Mouse (Mus musculus) adrenal gland, adult 18-20 months (tissue): ENCODE results near the gene Cox10. TPM values are rescaled to one million over a fixed set of nuclear protein-coding genes. Genes with fewer than 3 reads are reported as not detected.

Source experiments
- DNase-seq, 2 experiments: peaks; one replicate each; pipeline ENCODE4 v3.0.0; 2021 to 2022; ENCODE audit warnings: low spot score in 2 of 2
- total RNA-seq, 2 experiments: library from RNA; stranded (reverse); gene quantifications; 1 replicate in 1 of 2; 2 replicates in 1 of 2; pipeline ENCODE4 v1.2.3; 2021

The Cox10 gene
- total RNA-seq, 2 experiments from 2014 or later: 23.7 to 29.0 TPM

DNA sequence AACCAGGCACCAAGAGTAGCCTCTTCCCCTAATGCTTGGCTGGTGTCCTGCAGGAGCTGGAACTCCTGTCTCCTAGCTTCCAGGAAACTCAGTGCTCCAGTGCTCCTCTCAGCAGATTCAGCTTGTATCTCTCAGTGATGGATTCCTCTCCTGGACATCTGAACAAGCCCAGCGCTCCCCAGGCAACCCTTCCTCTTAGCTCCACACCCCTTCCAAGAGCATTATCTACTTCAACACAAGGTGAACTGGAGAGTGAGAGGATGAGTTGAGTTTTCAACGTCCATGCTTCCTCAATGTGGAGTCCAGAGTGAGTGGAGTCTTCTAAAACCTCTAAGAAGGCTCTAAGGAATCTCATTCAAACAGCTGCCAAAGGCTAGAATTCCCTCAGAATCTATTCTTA, 76.6 kb downstream of the Cox10 start:
- DNase-seq: no peak

DNA sequence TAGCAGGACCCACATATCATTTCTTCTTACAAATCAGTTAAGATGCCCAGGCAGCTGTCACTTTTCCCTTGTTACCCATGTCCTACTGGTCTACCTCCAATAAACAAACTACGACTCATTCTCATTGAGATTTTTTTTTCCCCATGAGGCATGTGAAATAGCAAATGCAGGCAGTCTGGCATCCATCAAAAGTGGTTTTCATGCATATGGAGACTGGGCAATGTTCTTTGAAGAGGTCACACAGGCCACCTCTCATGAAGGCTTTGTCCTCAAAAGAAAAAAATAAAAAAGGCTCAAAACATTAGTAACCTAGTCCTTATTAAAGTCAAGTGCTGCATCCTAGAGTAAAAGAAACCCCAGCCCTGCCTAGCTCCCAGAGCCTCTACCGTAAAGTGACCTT, 78.2 kb downstream of the Cox10 start:
- DNase-seq: no peak

DNA sequence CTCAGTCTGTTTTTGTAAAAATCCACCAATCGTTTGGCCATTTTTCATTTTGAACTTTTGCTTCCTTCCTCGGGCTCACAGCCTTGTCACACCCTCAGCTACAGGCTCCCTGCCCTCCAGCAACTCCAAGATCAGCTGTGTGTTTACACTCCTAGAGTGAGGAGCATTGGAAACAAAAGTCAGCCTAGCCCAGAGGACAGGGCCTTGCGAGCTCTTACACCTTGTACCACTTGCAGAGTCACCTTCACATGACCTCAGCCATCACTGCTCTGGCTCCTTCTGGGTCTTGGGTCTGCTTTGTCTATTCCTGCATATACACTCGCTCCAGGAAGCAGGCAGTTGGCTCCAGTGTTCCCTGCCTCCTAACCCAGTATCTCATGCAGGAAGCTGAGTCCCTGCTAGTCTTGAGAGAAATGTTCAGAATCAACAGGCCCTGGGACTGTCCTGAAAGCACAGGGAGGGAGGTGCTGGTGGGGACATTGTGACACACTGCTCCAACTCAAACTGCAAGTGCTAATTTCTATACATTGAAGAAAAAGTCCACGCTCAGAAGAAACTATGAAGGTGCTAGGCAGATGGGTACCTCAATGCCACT, 79.0 kb downstream of the Cox10 start:
- no peak for DNase-seq

DNA sequence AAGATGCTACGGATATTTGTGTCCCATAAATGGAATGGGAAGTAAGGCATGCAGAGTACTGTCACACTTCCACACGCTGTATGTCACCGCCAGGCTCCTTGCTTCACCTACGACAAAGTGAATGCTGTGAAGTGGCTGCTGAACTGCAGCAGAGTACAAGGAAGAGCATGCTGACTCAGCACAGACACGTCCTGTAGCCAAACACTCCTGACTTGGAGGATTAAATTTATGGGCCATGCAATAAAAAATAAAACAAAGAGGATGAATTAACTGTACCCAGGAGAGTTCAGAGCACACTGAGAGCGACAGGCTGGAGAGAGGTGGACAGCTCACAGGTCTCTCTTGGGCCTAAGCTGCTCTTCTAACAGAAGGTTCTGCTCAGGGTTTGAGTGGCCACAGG, 79.8 kb downstream of the Cox10 start:
- no peak for DNase-seq

DNA sequence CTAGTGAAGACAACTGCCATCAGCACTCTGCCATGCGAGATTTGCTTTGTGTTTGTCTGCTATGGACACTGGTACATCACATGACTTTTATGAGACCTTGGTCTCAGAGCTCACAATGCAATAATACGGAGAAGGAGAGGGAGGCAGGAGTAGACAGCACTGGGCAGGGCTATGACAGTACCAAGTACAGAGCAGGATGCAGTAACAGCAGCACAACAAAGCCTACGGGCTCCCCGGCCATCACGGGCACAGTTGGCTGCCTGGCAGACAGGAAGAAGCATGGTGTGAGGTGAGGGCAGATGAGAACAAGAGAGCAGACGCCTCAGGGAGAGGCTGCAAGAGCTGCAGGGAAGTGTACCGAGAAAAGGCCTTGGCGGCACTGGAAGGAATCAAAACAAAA, 87.3 kb downstream of the Cox10 start:
- no peak for DNase-seq

DNA sequence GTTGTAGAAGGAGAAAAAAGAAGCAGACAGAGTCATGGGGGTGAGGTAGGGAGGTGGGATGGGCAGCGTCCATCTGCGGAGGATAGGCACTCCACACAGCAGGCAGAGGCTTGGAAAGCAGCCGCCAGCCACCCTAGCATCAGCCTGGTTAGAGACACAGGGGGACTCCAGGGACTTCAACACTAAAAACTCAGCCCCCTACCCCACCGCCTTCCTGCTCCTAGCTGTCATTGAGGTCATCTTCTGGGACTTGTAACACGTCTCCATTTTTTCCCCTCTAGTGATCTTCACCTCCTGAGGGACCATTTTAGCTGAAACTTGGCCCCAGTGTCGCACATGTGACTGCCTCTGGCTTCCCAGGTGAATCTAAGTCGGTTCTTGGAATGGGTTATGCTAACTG, 88.5 kb downstream of the Cox10 start:
- DNase-seq: no peak

DNA sequence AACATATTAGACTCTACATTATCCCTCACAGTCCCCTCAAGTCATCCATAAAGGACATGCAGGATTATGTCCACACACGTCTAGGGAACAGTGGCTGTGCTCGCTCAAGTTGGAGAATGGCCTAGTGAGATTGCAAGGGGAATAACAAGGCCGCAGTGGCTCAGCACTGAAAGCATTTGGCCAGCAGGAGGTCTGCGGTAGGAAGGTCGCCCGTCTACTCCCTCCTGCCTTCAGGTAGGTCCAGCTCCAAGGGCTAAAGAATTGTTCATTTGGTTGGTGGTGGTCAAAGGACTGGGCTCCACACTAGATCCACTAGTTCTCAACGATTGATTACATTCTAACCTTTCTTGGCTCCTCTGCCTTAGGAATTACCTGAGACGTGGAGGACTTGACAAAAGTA, 89.0 kb downstream of the Cox10 start:
- DNase-seq: no peak

DNA sequence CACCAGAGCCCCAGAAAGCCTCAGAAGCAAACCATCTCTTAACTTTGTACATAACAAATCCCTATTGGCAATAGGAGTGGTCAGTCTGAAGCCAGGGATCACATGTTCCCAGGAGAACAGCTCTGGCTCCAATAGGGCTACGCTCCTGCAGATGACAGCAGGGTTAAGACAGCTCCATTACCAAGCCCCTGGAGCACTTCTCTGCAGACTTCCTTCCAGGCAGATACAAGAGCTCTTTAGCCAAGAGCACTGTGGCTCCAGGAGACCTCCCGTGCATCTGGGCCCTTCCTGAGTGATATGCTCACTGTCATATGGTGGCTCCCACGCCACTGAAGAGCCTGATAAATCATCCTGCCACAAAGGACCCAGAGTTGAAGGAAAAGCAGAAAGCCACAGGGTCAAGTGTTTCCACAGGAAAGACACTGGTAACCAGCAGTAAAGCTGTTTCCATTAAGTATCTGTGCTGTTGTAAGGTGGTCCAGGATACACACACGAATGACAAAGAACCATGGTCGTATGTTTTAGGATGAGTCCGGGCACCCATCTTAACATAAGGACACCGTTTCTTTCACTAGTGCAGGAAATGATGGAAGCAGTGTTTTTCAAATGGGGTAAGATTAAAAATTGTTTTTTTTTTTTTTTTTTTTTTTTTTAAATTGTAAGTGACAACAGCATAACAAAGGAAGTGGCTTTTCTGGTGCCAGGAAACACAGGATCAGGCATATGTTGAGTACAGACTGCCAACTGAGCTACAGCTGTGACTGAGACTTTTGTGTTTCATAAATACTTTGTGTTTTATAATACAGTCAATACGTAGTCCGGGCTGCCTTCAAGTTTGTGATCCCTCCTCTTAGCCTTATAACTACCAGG, 90.0 kb downstream of the Cox10 start:
- DNase-seq: no peak

DNA sequence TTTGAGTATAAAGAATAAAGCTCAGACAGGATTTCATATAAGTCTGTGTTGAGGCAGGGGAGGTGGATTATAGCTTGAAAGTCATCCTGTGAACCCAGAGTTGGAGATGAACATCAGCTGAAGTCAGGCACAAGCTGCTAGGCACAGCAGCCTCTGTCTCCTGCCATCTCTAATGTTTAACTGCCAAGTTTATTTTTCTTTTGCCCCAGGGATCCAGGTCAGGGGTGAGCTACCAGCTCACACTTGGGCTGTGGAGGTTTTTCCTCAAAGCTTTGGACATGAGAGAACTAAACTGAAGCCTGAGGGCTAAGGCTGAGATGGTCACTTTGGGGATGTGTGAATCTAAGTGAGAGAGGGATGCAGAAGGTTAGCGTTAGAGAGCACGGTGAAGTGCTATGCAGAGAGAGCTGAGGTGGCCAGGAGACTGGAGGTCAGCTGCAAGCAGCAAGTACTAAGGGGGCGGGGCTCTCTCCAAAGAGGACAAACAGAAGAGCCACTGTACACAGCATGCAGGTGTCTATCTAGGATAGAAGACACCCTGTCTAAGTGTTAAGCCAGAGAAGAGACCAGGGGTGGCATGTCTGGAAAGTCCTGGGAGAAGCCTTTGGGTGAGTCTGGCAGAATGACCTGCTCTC, 91.1 kb downstream of the Cox10 start:
- DNase-seq: no peak

DNA sequence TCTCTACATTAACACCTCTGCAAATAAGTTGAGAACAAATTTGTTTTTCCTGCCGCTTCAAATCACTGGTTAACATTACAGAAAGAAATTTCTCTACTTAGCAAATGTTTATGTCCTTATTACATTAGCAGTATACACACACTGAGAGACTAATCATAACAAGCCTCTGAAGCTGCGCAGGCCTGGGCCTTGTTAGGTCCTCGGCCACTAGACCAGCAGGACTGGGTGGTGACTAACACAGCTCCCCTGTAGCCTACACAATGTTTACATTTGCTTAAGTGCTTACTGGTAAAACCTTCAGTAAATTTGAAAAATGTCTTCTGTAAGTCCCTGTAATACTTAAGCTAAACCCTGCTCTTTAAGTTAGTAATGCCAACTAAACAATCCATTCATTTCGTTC, 92.6 kb downstream of the Cox10 start:
- DNase-seq: no peak

DNA sequence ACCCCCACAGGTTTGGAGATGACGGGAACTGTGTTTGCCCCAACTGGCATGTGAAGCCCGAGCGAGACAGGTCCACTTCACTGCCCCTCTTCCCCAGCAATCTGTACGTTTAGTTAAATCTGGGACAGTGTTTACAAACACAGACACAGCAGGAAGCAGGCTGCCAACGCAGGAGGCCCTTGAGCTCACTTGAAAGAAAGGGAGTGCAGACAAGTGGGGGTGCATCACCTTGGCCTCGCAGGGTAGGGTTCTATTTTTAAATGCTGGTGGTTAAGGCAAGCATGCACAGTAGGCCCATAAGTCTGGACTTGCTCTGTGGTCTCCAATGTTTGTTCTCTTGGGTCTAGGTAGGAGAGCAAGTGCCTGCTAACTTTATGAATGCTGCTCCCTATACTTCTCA, 93.8 kb downstream of the Cox10 start:
- DNase-seq: no peak

DNA sequence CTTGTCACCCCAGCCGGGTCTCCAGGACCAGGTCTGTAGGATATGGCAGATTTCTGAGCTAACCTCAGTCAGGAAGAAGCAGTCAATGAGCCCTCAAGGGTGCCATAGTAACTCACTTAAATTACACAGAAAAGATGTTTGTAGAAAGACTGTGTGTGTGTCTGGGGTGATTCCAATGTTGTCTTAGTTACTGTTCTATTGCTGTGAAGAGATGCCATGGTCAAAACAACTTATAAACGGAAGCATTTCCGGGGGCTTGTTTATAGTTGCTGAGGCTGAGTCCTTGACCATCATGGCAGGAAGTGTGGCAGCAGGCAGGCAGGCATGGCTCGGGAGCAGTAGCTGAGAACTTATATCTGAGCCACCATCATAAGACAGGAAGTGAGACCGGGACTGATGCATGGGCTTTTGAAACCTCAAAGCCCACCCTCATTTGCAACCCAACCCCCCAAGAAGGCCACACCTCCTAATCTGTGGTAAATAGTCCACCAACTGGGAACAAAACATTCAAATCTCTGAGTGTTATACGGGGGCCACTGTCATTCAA, 94.6 kb downstream of the Cox10 start:
- no peak for DNase-seq

DNA sequence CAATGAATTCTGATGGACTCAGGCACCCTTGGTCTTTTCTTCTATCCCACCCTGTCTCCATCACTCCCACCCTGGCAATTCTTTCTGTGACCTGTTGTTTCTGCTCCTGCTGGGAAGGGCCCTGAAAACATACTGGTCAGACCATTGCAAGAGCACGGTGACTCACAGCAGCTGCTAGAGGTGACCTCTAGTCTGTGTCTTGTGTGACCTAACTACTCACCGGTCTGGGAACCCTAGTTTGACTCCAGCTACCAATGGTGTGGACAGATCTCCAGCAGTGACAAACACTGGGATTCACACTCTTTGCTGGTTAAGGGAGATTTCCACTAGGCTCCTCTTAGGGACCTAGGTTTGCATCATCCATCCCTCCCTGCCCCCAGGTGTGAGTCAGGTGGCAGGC, 101.5 kb downstream of the Cox10 start:
- DNase-seq: no peak

DNA sequence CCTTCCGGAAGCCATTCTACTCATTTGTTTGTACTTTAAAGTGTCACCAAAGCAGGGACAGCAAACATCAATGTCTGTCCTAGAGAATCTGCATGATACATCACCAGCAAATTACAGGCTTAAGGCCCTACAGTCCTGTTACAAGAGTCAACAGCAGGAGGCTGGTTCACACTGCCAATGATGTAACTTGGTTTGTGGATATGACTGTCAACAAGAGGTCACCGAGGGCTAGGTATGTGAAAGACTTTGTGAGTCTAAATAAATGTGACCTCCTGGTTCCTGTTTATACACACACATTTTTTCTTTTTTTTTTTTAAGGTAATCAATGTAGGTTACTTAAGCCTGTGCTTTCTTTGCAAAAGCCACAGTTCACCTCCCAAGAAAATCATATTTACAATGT, 102.5 kb downstream of the Cox10 start:
- no peak for DNase-seq

DNA sequence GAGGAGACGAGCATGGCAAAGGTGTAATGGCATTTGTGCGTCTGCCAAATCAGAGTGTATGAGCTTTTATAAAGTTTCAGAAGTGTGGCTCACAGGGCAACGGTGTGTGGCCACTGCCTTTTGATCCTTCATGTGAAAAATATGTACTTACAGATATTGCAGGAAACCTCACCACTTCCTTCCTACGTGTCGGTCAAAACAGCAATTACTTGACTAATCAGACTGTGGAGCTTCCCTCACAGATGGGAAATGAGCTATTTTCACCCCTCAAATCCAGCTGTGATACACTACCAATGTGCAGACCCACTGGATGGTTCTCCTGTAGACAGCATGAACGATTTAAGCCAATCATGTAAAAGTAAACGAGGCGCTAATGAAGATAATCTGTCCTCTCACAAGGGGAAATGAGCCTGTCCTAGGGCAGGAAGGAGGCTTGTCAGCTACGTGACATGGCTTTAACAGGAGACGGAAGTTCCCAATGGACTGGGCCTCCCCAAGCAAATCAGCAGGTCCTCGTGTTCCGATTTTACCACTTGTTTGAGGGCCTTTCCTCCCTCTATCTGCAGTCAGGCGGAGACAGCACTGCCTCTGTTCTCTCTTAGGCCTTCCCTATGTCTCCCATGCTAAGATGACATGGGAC, 103.9 kb downstream of the Cox10 start:
- no peak for DNase-seq

DNA sequence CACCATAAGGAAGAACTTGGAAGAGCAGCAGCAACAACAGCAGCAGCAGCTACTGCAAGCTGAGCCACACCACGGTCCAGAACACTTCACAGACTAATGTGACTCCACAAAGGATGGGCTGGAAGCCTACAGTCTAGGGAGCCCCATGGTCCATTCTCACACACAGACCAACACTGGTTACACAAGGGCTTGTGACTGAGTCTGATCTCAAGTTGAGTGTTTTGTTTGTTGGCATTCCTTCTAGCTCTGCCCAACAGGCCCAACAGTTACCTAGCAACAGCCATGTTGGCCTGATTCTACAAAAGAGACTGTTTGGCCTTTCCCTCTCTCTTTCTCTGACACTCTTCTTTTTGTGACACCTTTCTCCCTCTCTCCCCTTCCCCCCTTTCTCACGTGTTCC, 105.3 kb downstream of the Cox10 start:
- DNase-seq: no peak

DNA sequence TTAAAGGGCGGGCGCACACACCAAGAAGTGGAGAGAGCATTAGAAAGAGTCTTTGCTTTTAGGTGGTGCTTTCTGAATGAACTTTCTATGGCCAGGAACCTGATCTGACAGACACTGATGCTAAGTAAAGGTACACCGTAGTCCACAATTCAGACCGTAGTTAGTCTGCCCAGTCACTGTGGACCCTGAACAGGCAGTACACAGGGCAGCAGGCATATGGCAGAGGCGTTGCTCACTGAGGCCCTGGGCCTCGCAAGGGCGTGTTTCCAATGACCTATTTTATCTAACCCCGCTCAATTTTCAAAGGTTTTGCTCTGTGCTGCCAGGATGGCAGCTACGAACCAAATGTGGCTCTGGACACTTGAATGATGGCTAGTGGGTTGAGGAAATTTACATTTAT, 107.8 kb downstream of the Cox10 start:
- DNase-seq: no peak

DNA sequence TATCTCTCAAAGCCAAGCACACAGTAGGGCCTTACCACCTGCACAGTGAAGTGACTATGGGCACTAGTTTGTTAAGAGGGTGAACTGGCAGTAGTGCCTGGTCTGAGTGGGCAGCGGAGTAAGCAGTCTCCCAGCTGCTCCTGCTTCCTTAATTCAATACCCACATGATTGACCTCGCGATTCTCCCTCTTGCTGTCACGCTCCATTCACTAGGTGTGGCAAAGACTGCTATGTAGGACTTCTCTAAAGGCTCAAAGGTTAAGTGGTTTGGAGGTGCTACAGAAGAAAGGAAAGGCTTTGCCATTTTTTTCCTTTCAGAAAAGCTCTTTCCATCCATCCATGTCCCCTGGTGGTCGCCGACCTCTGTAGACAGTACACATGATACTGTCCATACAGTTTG, 108.5 kb downstream of the Cox10 start:
- no peak for DNase-seq

DNA sequence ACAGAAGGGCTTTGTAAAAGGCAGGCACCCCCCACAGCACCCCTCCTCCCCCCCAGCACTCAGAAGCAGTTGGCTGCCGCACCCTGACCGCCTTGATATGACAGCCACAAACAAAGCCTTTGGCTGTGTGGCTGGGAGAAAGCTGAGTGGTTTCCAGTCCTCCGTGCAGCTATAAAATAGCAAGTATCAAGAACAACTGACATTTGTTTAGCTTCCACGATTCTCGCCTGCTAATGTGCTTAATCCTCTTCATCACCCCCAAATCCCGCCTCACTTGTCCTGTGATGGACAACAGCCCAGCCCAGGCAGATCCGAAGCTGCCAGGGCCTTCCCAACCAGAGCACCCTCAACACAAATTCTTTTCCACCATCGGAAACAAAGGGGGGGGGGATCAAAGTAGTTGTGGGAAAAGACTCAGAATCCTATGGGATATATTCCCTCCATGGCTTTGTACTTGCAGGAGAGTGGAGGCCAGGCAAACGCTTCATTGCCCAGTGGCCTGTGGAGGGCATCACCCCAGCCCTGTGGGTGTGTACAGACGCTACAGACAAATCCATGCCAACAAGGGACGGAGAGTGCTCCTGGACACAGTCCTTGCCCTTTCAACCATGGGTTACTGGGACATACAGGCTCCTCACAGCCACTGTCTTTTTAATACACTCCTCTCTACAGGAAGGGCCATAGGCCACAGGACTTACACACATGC, 109.9 kb downstream of the Cox10 start:
- DNase-seq: no peak

DNA sequence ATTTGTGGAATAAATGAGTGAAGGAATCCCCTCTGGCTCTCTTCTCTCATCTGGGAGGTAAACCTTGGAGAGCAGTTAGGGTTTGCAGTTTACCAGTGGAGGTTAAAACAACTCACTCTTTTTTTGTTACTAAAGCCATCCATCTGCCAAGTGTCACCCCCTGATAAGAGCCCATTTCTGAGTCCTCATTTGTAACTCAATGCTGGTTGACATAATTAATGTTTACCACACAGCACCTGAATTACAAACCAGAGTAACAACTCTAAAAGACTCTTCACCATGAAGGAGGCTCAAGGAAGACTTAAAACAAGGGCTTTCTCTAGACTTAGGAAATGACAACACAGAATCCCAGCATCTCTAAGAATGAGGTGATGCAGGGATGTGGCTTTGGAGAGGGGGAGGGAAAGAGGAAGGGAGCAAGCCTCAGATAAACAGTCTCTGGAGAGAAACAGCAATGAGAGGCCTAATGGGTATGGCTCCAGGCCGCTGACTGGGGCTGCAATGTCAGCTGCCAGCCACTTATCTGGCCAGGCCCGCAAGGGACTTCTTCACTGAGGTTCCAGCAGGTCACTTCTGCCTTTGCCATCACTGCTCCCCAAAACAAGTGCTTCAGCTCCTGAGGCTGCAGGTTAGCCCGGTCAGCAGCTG, 110.8 kb downstream of the Cox10 start:
- DNase-seq: no peak
